Mouse (Mus musculus): ENCODE measurements around the gene Dnajc5. TPM values are rescaled to one million over a fixed set of nuclear protein-coding genes. Genes with fewer than 3 reads are reported as not detected.
"Not testable (repeated sequence)": the region's sequence is repeated elsewhere in the genome, so short reads cannot be mapped to it uniquely, and the experiment has no call there.

Dnajc5 gene
- polyA plus RNA-seq, 1 experiment from 2014 or later = 77.4 TPM

- Histone ChIP-seq H3K4me1 (peaks cover 17% of the 10 kb centered on the region), H3K9me3 (no peaks in the 10 kb centered on the region), H3K36me3 (no peaks in the 10 kb centered on the region), H3K9ac (no peak overlapping the region), H3K27me3 (replicated peaks) (0 out of 2 replicates have a peak, but pooled peaks cover 5% of the 10 kb centered on the region), H3K27ac (replicated peaks) (no peak overlapping the region), H3K4me3 (no peak overlapping the region), H3K4me2 (no peak overlapping the region)
- WGBS = 62% methylated on average over 3 of the region's 3 CpGs
- no peak for ATAC-seq (ENCODE audit: extremely low read depth, insufficient number of reproducible peaks, low FRiP score, low TSS enrichment)
Measured at GRCm38 (mm10) chr2:181492206-181492605, 28.1 kb upstream of the Dnajc5 start.

GRCm38 (mm10) chr2:181493156-181493927 lies 26.9 kb upstream of the Dnajc5 start, which contains the start of gene Abhd16b:
Gene Abhd16b, plus strand, starts transcription at chr2:181493206.
- Histone ChIP-seq H3K27ac (replicated peaks) (no peak within 1 kb of the TSS), H3K9me3 (no peaks in the 10 kb centered on the region), H3K4me2 (no peak within 1 kb of the TSS), H3K36me3 (no peaks in the 10 kb centered on the region), H3K4me1 (peaks cover 14% of the 10 kb centered on the region), H3K27me3 (replicated peaks) (0 out of 2 replicates have a peak, but pooled peaks cover 5% of the 10 kb centered on the region), H3K9ac (no peak within 1 kb of the TSS), H3K4me3 (no peak within 1 kb of the TSS)
- ATAC-seq (ENCODE audit: extremely low read depth, insufficient number of reproducible peaks, low FRiP score, low TSS enrichment) = no peak
- 81% methylated on average over 31 of the region's 31 CpGs for WGBS

- Histone ChIP-seq H3K9me3 (no peaks in the 10 kb centered on the region), H3K4me2 (no peak overlapping the region), H3K36me3 (peaks cover 4% of the 10 kb centered on the region), H3K4me3 (no peak overlapping the region), H3K27ac (replicated peaks) (no peak overlapping the region), H3K9ac (no peak overlapping the region), H3K27me3 (replicated peaks) (0 out of 2 replicates have a peak, but pooled peaks cover 5% of the 10 kb centered on the region), H3K4me1 (peaks cover 19% of the 10 kb centered on the region)
- 60% methylated on average over 26 of the region's 26 CpGs for WGBS
- ATAC-seq (ENCODE audit: extremely low read depth, insufficient number of reproducible peaks, low FRiP score, low TSS enrichment) = no peak
Measured at GRCm38 (mm10) chr2:181494266-181494945, 25.9 kb upstream of the Dnajc5 start.

- peak overlapping the region; percentile 95; the same call in 1 of the 2 replicates for H3K27ac ChIP-seq (replicated peaks)
Measured at GRCm38 (mm10) chr2:181495845-181496244, 24.4 kb upstream of the Dnajc5 start.

GRCm38 (mm10) chr2:181496281-181496680 lies 24.0 kb upstream of the Dnajc5 start:
- Histone ChIP-seq H3K27ac (replicated peaks) (peak overlapping the region; percentile 95), H3K9ac (peak overlapping the region; percentile 93), H3K36me3 (peaks cover 22% of the 10 kb centered on the region), H3K4me1 (peaks cover 19% of the 10 kb centered on the region), H3K27me3 (replicated peaks) (0 out of 2 replicates have a peak, but pooled peaks cover 5% of the 10 kb centered on the region), H3K4me2 (peak overlapping the region; percentile 79), H3K4me3 (peak overlapping the region; percentile 88), H3K9me3 (no peaks in the 10 kb centered on the region)
- peak; percentile 44; the same call in 1 of the 2 replicates for ATAC-seq (ENCODE audit: extremely low read depth, insufficient number of reproducible peaks, low FRiP score, low TSS enrichment)
- WGBS = 16% methylated on average over 8 of the region's 8 CpGs

More at GRCm38 (mm10) chr2:181495845-181496244, 24.4 kb upstream of the Dnajc5 start:
- WGBS = 61% methylated on average over 8 of the region's 8 CpGs
- Histone ChIP-seq H3K4me2 (peak overlapping the region; percentile 79), H3K36me3 (peaks cover 18% of the 10 kb centered on the region), H3K4me3 (peak overlapping the region; percentile 88; the same call in 1 of the 2 replicates), H3K4me1 (peaks cover 19% of the 10 kb centered on the region)
- ATAC-seq (ENCODE audit: extremely low read depth, insufficient number of reproducible peaks, low FRiP score, low TSS enrichment); H3K9me3 ChIP-seq; H3K9ac ChIP-seq; H3K27me3 ChIP-seq (replicated peaks): not testable (repeated sequence)

GRCm38 (mm10) chr2:181496831-181497547 lies 23.3 kb upstream of the Dnajc5 start, which contains the start of gene Tpd52l2:
Gene Tpd52l2, plus strand, starts transcription at chr2:181497142.
- Histone ChIP-seq H3K4me1 (peaks cover 19% of the 10 kb centered on the region), H3K27ac (replicated peaks) (peak within 1 kb of the TSS; percentile 95), H3K9ac (peak within 1 kb of the TSS; percentile 93), H3K4me2 (peak within 1 kb of the TSS; percentile 79), H3K9me3 (no peaks in the 10 kb centered on the region), H3K27me3 (replicated peaks) (0 out of 2 replicates have a peak, but pooled peaks cover 5% of the 10 kb centered on the region), H3K36me3 (peaks cover 29% of the 10 kb centered on the region), H3K4me3 (peak within 1 kb of the TSS; percentile 88)
- peak; percentile 91 for ATAC-seq (ENCODE audit: extremely low read depth, insufficient number of reproducible peaks, low FRiP score, low TSS enrichment)
- under 1% methylated on average over 46 of the region's 46 CpGs for WGBS

GRCm38 (mm10) chr2:181497548-181497875 lies 22.8 kb upstream of the Dnajc5 start:
- peaks cover 19% of the 10 kb centered on the region for H3K4me1 ChIP-seq
- H3K27ac ChIP-seq (replicated peaks) = peak overlapping the region; percentile 95
- H3K9me3 ChIP-seq = no peaks in the 10 kb centered on the region
- H3K4me2 ChIP-seq = peak overlapping the region; percentile 79
- H3K4me3 ChIP-seq = peak overlapping the region; percentile 88
- peak overlapping the region; percentile 93 for H3K9ac ChIP-seq
- peaks cover 35% of the 10 kb centered on the region for H3K36me3 ChIP-seq
- WGBS = under 1% methylated on average over 12 of the region's 12 CpGs
- peak; percentile 72 for ATAC-seq (ENCODE audit: extremely low read depth, insufficient number of reproducible peaks, low FRiP score, low TSS enrichment)
- H3K27me3 ChIP-seq (replicated peaks) = 0 out of 2 replicates have a peak, but pooled peaks cover 5% of the 10 kb centered on the region

GRCm38 (mm10) chr2:181498644-181499043 lies 21.6 kb upstream of the Dnajc5 start:
- H3K4me3 ChIP-seq = no peak overlapping the region
- H3K9ac ChIP-seq = no peak overlapping the region
- ATAC-seq (ENCODE audit: extremely low read depth, insufficient number of reproducible peaks, low FRiP score, low TSS enrichment) = no peak
- H3K9me3 ChIP-seq = no peaks in the 10 kb centered on the region
- H3K4me1 ChIP-seq = peaks cover 19% of the 10 kb centered on the region
- H3K4me2 ChIP-seq = peak overlapping the region; percentile 79
- peaks cover 46% of the 10 kb centered on the region for H3K36me3 ChIP-seq
- H3K27ac ChIP-seq (replicated peaks) = no peak overlapping the region
- H3K27me3 ChIP-seq (replicated peaks) = no peaks in the 10 kb centered on the region
- WGBS = 74% methylated on average over 4 of the region's 4 CpGs

GRCm38 (mm10) chr2:181509191-181509590 lies 11.1 kb upstream of the Dnajc5 start:
- peaks cover 14% of the 10 kb centered on the region for H3K4me1 ChIP-seq
- H3K27me3 ChIP-seq (replicated peaks) = no peaks in the 10 kb centered on the region
- no peaks in the 10 kb centered on the region for H3K9me3 ChIP-seq
- peaks cover 92% of the 10 kb centered on the region for H3K36me3 ChIP-seq
- 89% methylated on average over 2 of the region's 2 CpGs for WGBS
- ATAC-seq (ENCODE audit: extremely low read depth, insufficient number of reproducible peaks, low FRiP score, low TSS enrichment) = no peak
- H3K4me2 ChIP-seq = no peak overlapping the region
- no peak overlapping the region for H3K27ac ChIP-seq (replicated peaks)
- H3K9ac ChIP-seq = no peak overlapping the region
- H3K4me3 ChIP-seq = no peak overlapping the region

GRCm38 (mm10) chr2:181511231-181511630 lies 9.1 kb upstream of the Dnajc5 start:
- no peak overlapping the region for H3K4me2 ChIP-seq
- H3K4me1 ChIP-seq = 0 out of 2 replicates have a peak, but pooled peaks cover 2% of the 10 kb centered on the region
- no peak overlapping the region for H3K9ac ChIP-seq
- H3K27ac ChIP-seq (replicated peaks) = no peak overlapping the region
- no peak for ATAC-seq (ENCODE audit: extremely low read depth, insufficient number of reproducible peaks, low FRiP score, low TSS enrichment)
- no peaks in the 10 kb centered on the region for H3K9me3 ChIP-seq
- H3K36me3 ChIP-seq = peaks cover 94% of the 10 kb centered on the region
- no peak overlapping the region for H3K4me3 ChIP-seq
- H3K27me3 ChIP-seq (replicated peaks) = no peaks in the 10 kb centered on the region
- 91% methylated on average over 8 of the region's 8 CpGs for WGBS

GRCm38 (mm10) chr2:181519201-181519600 lies 1.1 kb upstream of the Dnajc5 start:
- Histone ChIP-seq H3K9me3 (no peaks in the 10 kb centered on the region), H3K27ac (replicated peaks) (peak overlapping the region; percentile 99), H3K4me3 (peak overlapping the region; percentile 99), H3K9ac (peak overlapping the region; percentile 98), H3K4me2 (peak overlapping the region; percentile 88), H3K27me3 (replicated peaks) (no peaks in the 10 kb centered on the region), H3K36me3 (peaks cover 55% of the 10 kb centered on the region), H3K4me1 (peaks cover 38% of the 10 kb centered on the region)
- 69% methylated on average over 3 of the region's 3 CpGs for WGBS
- no peak for ATAC-seq (ENCODE audit: extremely low read depth, insufficient number of reproducible peaks, low FRiP score, low TSS enrichment)
